Mouse (Mus musculus): ENCODE measurements around the gene Dab1.

Gene Dab1

DNA sequence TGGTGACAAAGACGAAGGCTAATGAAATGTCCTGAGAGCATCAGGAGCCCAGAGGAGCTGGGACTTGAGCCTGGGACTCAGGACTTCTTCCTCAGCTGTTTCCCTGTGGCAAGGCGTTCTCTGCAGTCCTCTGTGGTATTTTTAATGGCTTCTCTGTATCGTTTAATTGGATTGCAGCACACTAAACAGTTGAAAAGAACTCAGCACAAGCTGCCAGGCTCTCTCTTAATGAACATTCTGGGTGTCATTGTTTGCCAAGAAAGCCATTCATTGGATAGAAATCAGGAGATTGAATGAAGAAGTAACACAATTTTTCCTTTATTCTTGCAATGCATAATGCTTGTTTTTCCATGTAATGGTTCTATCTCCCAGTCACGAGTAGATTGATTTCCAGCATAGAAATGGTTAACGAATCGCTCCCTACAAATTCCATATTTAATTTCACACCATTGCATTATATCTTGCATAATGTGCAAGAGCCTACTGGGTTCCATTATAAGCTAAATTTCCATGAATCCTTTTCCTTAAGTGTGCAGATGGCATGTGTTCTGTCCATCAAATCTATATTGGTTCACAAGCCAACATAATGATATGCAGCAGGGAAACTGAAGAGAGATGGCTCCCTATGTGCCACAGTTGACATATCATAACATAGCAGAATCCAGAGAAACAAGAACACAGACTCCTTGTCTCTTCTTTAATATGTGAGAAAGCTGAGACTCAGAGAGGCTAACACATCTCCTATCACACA, 650.4 kb downstream of the Dab1 start:
- no peak for DNase-seq (ENCODE audit: low read depth)

DNA sequence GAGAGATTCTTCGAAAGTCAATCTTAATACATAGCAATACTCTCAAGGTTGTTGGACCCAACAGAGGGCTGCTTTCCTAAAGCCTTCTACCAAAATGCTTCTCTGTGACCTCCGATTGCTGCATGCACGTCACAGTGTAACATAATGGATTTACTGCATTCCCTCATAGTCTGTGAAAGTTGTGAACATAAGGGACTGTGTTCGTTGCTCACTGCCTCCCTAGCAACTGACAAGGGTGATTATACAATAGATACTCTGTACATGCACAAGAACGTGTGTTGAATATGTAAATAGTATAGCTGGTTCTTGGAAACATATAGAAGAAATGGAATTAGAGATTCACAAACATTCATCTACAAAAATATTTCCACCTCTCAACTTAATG, 651.0 kb downstream of the Dab1 start:
- DNase-seq (ENCODE audit: low read depth): no peak

DNA sequence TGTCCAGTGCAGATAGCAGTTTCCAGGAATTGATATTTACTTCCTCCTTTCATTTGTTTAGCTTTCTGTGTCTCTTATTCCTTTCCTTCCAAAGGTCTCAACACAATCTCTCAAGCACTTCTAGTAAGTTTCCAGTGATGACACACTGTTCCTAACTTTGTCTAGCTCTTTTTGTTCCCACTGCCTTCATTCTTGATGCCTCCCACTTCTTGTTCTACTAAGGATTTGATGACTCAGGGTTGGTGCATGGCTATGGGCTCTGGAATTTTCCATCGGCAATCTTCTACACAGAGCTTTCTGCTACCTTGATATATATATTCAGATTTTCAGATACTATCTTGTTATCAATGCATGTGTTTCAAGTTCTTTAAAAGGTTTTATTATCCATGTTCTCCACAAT, 656.1 kb downstream of the Dab1 start:
- DNase-seq (ENCODE audit: low read depth): no peak

DNA sequence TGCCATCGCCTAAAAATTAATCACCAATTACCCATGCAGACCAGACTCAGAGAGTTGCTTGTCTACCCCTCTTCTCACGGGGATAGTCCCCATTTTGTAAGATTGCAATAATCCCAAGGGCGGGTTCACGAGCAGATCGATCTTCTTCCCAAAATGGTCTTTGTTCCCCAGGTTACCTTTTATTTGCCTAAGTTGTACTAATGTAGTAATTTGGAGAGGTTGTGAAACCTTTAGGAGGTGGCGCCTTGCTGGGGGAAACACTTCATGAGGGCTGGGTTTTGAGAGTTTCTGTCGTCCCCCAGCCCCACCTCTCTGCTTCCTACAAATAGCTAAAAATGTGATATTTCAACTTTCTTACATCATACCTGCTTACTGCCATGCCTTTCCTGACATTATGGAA, 657.8 kb downstream of the Dab1 start:
- DNase-seq (ENCODE audit: low read depth): no peak

DNA sequence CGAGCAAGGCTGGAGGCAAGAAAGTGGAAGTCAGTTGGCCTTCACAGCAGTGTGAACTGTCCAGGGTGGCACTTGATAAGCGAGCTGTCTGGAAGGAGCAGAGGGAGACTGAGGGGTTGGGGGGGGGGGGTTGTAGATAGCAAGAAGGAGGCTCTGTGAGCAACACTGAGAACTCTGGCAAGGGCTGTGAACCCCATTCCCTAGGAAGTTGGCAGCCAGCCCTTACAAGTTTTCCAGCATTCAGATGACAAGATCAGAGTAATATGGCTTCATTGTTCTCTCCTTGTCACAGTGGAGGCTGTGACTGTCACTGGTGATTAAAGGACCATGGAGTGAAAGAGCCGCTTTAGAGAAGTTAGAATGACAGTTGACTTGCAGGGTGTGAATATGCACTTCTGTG, 662.4 kb downstream of the Dab1 start:
- no peak for DNase-seq (ENCODE audit: low read depth)

DNA sequence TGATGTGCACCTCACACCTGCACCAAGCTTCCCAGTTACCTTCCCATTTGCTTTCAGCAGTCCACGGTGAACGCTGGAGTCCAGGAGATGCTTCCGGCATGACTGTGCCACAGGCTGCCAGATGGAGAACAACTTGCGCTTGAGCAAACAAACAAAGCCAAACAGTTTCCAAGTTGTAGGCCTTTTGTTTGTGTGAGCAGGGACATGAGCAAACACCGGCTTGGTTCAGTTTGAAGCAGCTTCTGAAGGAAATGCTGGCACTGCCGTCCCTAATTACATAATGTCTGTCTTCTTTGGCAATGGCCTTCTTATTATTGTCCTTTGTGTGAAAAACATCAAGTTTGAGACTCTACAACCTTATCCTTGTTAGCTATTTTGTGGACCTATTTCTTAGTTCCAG, 664.7 kb downstream of the Dab1 start:
- no peak for DNase-seq (ENCODE audit: low read depth)

DNA sequence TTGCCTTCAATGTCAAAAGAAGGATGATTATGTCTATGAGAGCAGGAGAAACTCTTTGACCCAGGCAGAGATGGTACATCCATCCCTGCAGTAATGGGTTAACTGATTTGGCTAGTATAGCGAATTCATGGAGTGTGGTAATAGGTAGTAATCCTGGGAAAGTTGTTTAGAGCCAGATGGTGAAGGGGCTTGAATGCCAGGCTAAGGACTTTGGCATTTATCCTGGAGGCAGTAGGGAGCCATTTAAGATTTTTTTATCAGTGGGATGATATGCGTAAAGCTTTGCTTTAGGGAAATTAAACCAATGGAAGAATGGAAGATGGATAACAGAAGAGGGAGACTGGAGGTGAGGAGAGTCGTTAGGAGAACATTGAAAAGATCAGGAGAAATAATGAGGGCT, 669.2 kb downstream of the Dab1 start:
- DNase-seq (ENCODE audit: low read depth): no peak

DNA sequence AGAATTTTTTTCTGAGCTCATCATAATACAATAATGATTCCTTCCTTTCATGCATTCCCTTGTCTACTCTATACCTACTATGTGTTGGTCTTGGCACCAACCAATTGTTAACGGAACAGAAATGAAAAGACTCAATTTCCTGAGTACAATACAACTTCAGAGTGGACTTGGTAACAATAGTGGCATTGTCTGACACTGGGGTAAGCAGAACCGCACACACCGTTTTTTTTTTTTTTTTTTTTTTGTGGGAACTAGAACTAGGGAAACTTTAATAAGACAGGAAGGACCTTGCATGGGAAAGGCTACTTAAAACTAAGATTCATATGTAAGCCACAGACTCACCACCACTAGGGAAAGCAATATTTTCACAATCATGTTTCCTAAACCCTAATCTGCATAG, 682.6 kb downstream of the Dab1 start:
- no peak for DNase-seq (ENCODE audit: low read depth)

DNA sequence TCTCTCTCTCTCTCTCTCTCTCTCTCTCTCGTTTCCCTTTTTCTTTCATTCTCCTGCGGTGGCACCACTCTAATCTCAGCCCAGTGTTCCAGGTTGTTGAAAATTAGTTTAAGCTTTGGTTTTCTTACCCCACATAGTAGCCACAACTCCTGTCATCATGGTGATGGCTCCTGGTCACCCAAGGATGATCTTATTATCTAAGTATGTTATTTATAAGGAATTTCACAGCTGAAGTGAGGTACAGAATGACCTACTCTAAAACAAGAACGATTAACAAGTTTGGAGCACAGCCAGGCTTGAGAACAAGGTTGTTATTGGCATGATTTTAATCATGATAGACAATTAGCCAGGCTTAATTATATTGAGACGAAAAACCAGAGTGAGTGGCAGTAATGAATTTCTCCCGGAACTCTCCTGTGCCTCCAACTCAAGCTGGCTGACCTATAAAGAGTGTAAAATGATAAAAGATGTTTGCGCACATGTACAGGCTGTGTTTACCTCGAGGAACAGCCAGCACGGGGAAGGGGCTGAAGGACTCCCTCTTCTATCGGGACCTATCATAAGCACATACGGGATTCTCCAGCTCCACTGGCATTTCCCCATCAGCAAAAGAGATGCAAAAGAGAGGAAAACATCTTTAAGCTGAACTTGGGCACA, 684.0 kb downstream of the Dab1 start:
- no peak for DNase-seq (ENCODE audit: low read depth)

DNA sequence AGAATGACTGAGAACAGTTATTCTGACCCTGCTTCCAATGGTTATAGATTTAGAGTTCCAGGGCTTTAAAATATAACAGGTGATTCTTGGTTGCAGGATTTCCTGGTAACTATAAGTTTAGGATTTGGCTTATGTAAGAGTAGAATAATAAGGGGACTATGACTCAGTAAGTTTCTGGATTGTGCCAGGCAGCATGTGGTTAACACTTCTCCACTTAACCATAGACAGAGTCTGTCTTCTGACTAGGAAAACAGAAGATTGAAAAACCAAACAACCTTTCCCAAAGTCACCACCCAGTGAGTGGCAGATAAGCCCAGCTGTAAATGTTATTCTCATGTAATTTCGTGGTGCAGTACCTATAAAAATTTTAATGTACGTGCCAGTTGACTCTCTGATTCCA, 688.6 kb downstream of the Dab1 start:
- no peak for DNase-seq (ENCODE audit: low read depth)

DNA sequence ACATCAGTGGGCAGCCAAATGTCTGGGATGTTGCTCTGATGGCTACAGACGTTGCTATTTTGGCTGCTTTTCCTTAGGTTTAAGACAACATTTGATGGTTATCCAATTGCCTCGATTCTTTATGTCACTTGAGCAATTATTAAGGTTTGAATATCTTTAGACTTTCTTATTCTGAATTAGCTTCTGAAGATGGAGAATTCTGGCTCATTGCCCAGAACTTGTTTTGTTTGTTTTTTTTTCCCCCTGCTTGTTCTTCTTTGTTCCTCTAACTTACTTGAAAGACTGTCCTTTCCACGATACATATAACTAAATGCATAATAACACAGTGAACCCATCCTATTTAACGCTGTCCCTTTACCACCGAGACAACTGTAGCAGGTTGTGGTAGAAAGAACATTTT, 707.1 kb downstream of the Dab1 start:
- DNase-seq (ENCODE audit: low read depth): no peak

DNA sequence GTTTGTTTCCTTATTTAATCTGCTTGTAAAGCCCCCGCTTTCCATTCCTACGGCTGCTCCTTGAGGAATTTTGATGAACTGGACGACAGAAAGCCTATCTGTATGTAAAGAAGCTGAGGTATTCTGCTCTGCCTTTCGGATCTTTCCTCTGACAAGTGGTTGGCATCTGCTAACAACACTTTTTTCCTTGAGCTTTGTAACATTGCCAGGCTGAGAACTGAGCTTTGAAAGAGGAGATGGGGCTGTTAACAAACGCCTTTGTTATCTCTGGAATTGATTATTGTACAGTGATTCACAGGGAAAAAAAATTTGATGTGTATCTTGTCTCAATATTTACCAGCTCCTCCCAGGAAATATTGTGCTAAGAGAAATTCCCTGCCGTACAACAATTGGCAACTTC, 712.7 kb downstream of the Dab1 start:
- DNase-seq (ENCODE audit: low read depth): no peak

DNA sequence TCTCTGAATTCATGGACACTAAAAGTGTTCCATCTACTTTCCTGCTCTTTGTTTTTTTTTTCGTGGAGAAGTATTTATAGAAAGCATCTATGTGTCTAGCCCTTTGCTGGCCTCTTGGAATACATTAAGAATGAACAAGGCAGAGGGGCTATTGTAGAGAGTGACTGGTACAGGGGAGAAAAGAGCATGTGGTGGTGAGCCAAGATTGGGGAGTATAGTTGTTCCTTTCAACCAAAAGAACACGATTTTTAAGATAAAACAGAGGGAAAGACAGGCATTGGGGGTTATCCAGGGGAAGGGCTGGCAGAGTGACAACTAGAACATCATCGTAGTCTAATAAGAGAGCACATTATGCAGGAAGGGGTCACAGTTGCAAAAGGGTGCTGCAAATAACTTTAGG, 713.2 kb downstream of the Dab1 start:
- no peak for DNase-seq (ENCODE audit: low read depth)

DNA sequence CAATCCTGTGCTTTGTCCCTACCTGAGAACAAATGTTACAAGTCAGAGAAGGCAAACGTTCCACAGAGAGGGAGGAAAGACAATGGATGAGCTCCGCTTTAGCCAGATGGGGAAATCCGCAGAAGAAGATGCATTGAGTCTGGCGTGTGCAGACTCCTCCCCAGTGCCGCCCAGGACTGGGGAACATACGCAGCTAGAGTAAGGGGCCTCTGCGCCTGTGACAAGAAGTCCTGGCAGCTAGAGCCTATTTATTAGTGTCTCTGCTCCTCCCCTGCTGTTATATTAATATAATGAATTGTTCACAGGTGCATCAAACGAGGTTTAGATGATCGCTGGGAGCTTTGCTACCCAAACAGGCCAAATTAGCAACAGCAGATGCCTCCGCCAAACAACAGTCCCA, 718.1 kb downstream of the Dab1 start:
- no peak for DNase-seq (ENCODE audit: low read depth)

DNA sequence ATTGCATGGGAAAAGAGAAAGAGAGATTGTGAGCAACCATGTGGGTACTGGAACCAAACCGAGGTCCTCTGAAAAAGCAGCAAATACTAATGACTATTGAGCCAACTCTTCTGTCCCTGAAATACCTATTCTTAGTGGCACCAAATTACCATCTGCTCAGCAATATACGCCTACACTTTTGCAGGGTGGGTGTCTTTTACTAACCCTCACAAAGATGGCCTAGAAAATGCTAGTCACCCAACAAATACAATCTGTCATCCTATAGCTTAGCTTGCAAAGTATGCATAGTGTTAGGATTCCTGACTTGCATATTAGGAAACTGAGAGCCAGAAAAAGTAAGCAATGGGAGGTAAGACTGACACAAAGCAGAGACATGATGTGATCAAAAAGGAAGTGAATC, 719.2 kb downstream of the Dab1 start:
- no peak for DNase-seq (ENCODE audit: low read depth)

DNA sequence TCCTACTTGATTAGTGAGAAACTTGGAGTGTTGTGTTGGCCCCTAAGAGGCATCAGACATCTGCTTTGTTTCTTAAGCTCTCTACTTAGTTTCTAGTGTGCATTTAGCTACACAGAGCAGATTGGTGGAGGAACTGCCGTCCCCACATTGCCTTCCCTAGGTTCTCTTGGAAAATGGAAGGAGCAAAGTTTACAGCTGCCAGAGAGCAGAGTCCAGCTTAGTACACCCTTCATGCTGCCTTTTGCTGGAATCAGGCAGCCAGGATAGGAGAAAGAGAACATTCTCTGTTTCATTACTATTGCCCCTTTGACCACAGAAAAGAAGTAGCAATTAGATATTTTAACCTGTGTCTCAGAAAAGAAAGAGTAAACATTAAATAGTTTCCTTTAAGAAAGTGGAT, 742.2 kb downstream of the Dab1 start:
- no peak for DNase-seq (ENCODE audit: low read depth)

DNA sequence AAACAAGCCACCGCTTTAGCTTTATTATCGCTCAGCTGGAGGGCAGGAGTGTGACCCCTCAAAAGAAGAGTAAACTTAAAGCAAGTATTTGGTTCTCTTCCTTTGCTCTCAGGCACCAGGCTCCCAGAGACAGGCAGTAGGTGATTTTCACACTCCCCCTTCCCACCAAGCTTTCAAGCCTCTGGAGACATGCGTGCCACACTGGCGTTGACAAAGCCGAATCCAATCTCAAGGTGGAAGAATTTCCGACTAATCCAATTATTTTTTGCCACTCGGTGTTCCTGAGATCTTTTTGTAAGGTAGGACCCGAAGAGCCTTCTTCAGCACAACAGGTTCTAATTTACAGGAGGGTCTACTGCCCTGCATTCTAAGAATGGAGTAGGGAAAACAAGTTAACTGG, 747.3 kb downstream of the Dab1 start:
- DNase-seq (ENCODE audit: low read depth): no peak

DNA sequence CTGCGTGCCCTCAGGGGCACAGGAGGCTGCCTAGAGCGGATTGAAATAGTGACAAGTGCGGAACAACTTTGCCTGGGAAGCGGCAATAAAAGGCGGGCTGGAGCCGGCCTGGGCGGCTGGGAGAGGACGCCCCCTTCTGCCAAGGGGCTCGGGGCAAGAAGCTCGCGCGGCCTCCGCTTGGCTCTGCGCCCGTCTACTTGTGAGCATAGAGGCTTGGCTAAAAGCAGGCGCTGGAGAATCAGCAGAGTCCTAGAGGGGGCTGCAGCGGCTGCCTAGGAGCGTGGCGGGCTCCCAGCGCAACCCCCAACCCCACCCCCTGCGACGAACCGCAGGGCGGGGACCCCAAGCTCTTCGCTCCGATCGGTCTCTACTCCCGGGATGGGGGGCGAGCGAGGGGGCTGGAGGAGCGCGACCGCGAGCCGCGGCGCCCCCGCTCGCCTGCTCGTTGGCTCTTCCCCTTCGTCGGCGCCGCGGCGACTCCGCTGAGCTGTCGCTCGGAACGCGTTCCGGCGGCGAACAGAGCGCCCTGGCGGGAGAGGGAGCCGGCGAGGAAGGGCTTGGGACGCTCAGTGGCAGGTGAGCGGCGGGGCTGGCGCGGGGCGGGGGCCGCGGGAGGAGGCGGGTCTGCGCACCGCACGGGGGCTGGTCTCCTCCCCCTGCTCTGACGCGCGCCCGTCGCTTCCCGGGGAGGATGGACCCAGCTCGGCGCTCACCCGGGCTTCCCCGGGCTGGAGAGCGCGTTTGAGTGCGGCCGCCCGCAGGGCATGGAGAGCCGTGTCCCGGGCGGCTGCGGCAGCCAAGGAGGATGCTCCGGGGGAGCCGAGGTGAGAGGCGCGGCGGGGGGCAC, 748.0 kb downstream of the Dab1 start:
- no peak for DNase-seq (ENCODE audit: low read depth)

DNA sequence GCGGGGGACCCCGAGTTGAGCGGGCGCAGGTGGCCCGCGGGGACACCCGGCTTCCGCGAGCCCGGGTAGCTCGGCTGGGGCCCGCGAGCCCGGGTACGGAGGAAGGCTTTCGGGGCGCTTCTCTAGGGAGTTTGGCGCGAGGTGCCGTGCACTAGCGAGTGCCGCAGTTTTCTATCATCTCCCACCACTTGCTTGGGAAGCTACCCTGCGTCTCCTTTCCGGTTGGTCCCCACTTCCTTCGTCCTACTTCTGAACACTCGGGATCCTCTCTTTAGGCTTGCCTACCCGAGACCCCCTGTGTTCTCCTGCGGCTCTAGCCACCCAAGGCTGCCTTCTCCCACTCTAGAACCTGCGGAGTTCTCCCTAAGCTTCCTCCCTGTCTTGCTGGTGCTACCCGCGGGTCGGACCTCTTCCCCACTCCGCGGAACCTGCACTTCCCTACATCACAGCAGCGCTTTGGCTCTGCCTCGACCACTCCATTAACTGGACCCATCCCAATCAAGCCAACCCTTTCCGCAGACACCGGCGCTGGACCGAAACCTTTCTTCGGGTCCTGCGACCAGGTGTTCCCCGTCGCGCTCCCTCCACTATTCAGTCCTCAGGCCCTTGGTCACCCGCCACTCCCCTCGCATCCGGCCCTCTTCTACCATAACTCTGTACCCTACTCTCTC, 748.7 kb downstream of the Dab1 start:
- DNase-seq (ENCODE audit: low read depth): no peak

DNA sequence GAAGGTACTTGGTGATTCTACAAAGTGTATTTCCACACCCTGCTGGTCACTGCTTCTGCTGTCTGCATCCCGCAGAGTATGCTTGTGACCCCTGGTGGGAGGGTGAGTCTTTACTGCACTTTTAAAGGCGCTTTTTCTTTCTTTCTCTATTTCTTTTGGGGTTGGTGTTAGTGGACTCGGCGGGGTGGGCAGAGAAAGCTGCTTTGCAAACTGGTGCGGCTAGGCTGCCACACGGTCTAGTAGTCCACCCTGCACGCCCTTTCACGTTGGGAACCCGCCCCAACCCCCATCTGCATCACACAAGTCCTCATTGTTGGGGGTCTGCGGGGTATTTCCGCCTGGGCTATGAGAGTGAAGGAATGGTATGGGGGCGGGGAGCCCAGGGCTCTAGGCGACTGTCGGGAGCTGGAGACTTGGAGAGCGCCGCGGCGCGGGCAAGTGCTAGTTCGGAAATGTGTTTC, 749.4 kb downstream of the Dab1 start:
- no peak for DNase-seq (ENCODE audit: low read depth)

DNA sequence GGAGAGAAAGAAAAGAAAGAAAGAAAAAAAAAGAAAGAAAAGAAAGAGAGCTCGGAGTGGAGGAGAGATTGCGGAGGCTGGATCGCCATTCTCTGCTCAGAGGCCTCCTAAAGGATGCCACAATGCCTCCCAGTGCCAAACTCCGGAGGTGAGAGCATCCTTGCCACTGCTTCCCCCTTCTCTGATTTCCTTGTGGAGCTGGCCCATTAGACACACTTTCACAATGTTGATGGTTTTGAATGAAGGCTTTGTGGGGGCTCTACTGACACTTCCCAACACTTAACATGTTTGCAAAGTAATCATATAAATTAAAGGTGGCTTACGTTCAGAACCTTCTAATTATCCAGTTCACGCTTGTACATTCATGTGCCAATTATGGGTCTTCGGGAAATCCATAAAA, 749.9 kb downstream of the Dab1 start:
- DNase-seq (ENCODE audit: low read depth): no peak

DNA sequence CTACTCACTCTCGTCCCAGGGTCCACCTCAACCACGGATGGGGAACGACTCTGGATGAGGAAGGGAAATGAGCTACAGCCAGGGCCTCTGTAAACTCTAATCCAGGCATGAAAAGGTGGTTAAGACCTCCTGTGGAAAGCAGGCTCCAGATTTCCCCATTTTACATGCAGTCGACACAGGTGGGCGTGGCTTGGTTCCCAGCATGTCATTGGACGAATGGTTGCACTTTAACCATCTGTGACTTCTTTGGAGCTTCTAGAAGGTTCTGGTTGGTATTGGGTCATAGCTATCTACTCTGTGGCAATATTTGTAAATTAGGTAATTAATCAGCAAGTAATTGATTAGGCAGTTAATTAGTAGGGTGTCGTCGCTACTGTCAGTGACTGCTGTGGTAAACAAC, 752.0 kb downstream of the Dab1 start:
- DNase-seq (ENCODE audit: low read depth): no peak

DNA sequence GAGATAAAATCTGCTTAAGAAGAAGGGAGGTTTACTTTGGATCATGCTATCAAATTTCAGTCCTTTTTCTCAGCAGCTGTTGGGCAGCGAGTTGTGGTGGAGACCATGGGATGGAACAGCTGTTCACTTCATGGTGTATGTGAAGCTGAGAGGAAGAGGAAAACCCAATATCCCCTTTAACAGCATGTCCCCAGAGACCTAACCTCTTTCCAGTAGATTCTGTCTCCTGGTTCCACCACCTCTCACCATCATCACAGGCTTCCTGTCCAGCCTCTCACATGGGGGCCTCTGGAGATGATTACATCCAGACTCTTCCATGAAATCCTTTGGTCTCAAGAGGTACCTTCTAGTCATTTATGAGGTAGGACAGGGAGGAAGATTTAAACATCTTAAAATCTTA, 755.0 kb downstream of the Dab1 start:
- DNase-seq (ENCODE audit: low read depth): no peak
